Comparison of ENCODE assay signal across 26 mouse cellular contexts in the genomic region with DNA sequence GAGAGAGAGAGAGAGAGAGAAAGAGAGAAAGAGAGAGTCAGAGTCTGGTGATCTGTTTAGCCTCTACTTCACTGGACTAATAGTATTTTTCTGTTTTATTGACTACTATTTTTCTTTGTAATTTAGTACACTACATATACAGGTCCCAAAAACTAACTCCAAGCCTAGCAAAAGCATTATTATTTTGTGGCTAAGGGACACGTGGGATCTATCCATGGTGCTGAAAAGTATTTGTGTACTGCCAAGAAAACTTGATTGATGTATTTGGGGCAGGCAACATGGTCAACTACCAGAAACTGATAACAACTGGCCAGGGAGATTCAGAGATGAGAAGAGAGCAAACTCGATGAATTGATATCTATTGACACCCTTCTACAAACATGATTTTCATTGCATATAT.
A peak's percentile ranks its signal among the peaks of the same experiment; 100 is the strongest.
DNase-seq lines count a peak whose midpoint lies in the region; ATAC-seq and TF ChIP-seq lines count a peak whose summit lies in the region.
"Had no signal": no experiment of that assay in that cellular context is flagged by ENCODE, and none has a peak within 500 bp of the region (broad histone marks: within the 10 kb centered on the region; RNA-seq: fewer than 3 reads in every experiment).

No protein-coding gene starts in this region.

- TF ChIP-seq CTCF in midbrain, postnatal 0 days (IDR thresholded peaks at IDR 0.05), result no peak

- H3K4me3 ChIP-seq in midbrain, embryonic 11.5 days (ENCODE audit: low read depth, low read length), result no peak overlapping the region
- H3K4me3 ChIP-seq in midbrain, postnatal 0 days (ENCODE audit: low read depth, low read length), result no peak overlapping the region
- H3K4me3 ChIP-seq: forebrain, embryonic 10.5 days; layer of hippocampus, adult 2 months; limb, embryonic 12.5 days; megakaryocyte, embryonic 14.5 days had no signal

- H3K9me3 ChIP-seq in midbrain, embryonic 11.5 days (ENCODE audit: control insufficient read depth, low read length), result no peaks in the 10 kb centered on the region
- no peaks in the 10 kb centered on the region for H3K9me3 ChIP-seq in midbrain, postnatal 0 days (ENCODE audit: low read length)
- H3K9me3 ChIP-seq: forebrain, embryonic 10.5 days; limb, embryonic 12.5 days; megakaryocyte, embryonic 14.5 days had no signal

- WGBS in midbrain, embryonic 11.5 days, result 41% methylated on average over 2 of the region's 2 CpGs
- 40% methylated on average over 2 of the region's 2 CpGs for WGBS in midbrain, postnatal 0 days

- H3K27me3 ChIP-seq in midbrain, embryonic 11.5 days (ENCODE audit: control insufficient read depth, insufficient read depth, low read length), result no peaks in the 10 kb centered on the region
- no peaks in the 10 kb centered on the region for H3K27me3 ChIP-seq in midbrain, postnatal 0 days (ENCODE audit: insufficient read depth, low read length)
- H3K27me3 ChIP-seq: CH12.LX; limb, embryonic 12.5 days; megakaryocyte, embryonic 14.5 days had no signal

- H3K4me2 ChIP-seq in midbrain, embryonic 11.5 days, result no peak overlapping the region
- H3K4me2 ChIP-seq in midbrain, postnatal 0 days (ENCODE audit: low read depth, low read length, poor library complexity, severe bottlenecking), result no peak overlapping the region
- H3K4me2 ChIP-seq: limb, embryonic 12.5 days had no signal

- no peak overlapping the region for H3K27ac ChIP-seq in midbrain, embryonic 11.5 days (ENCODE audit: low read depth, low read length)
- no peak overlapping the region for H3K27ac ChIP-seq in midbrain, postnatal 0 days (ENCODE audit: low read depth, low read length)
- H3K27ac ChIP-seq: forebrain, embryonic 10.5 days; hindbrain, postnatal 0 days; layer of hippocampus, adult 2 months; limb, embryonic 12.5 days; liver, embryonic 14.5 days; stomach, postnatal 0 days had no signal

- DNase-seq in embryo, embryonic 10 days (ENCODE audit: low spot score), result peak; percentile 71
- no peak for DNase-seq in embryo, embryonic 9.5 days (ENCODE audit: extremely low spot score)
- peak; percentile 80 for DNase-seq in midbrain, embryonic 11.5 days (ENCODE audit: low spot score, missing footprints)
- DNase-seq in midbrain, postnatal 0 days (ENCODE audit: low spot score), result no peak
- DNase-seq in embryo, embryonic 11 days, result peak; percentile 78
- peak; percentile 40 for DNase-seq in retina, postnatal 1 day
- DNase-seq in layer of hippocampus, postnatal 14 days (ENCODE audit: low spot score in 2 of 2), result no peak
- no peak for DNase-seq in spleen, postnatal 36 days (ENCODE audit: low spot score in 2 of 2)
- DNase-seq: cerebellum, adult 2 months; cerebellum, postnatal 36 days; forebrain, postnatal 0 days; heart, adult 11 months; heart, postnatal 4 days; kidney, adult 11 months; kidney, postnatal 14 days; lung, postnatal 14 days; right cerebral cortex, postnatal 4 days had no signal

- no peak for ATAC-seq in midbrain, embryonic 11.5 days (ENCODE audit: low FRiP score)
- ATAC-seq in midbrain, postnatal 0 days (ENCODE audit: low FRiP score), result no peak
- ATAC-seq: forebrain, postnatal 0 days; hindbrain, postnatal 0 days; midbrain, embryonic 16.5 days had no signal

- H3K4me1 ChIP-seq in midbrain, embryonic 11.5 days (ENCODE audit: control insufficient read depth, insufficient read depth, low read length), result no peaks in the 10 kb centered on the region
- no peaks in the 10 kb centered on the region for H3K4me1 ChIP-seq in midbrain, postnatal 0 days (ENCODE audit: insufficient read depth, low read length)
- H3K4me1 ChIP-seq: forebrain, embryonic 10.5 days; limb, embryonic 12.5 days; megakaryocyte, embryonic 14.5 days had no signal

- H3K9ac ChIP-seq in midbrain, embryonic 11.5 days (ENCODE audit: low read length), result no peak overlapping the region
- no peak overlapping the region for H3K9ac ChIP-seq in midbrain, postnatal 0 days (replicated peaks; ENCODE audit: low read length, poor library complexity, severe bottlenecking)
- H3K9ac ChIP-seq: forebrain, postnatal 0 days; limb, embryonic 12.5 days; liver, embryonic 14.5 days had no signal

- no peaks in the 10 kb centered on the region for H3K36me3 ChIP-seq in midbrain, embryonic 11.5 days (ENCODE audit: control insufficient read depth, insufficient read depth, low read length)
- H3K36me3 ChIP-seq in midbrain, postnatal 0 days (ENCODE audit: insufficient read depth, low read length), result no peaks in the 10 kb centered on the region
- H3K36me3 ChIP-seq: forebrain, embryonic 10.5 days; limb, embryonic 12.5 days had no signal

Comparison
In these comparisons a context has a peak if more than half of its experiments do, and no peak if none do; other contexts are left out.
1. DNase-seq: peak in embryo, embryonic 10 days (single experiment), midbrain, embryonic 11.5 days (single experiment), embryo, embryonic 11 days (single experiment) and retina, postnatal 1 day (single experiment); none in embryo, embryonic 9.5 days (single experiment), midbrain, postnatal 0 days (single experiment), layer of hippocampus, postnatal 14 days (0 of 2) and spleen, postnatal 36 days (0 of 2).